Mouse (Mus musculus) layer of hippocampus, postnatal 36 days (tissue): ENCODE measurements around the gene Ptk6. TPM values are rescaled to one million over a fixed set of nuclear protein-coding genes. Genes with fewer than 3 reads are reported as not detected.

Source experiments
- DNase-seq, 2 experiments: peaks; one replicate each; pipeline ENCODE4 v3.0.0; 2022
- total RNA-seq, 2 experiments: library from RNA; stranded (reverse); gene quantifications; 2 replicates each; pipeline ENCODE4 v1.2.3; 2021

The Ptk6 gene
- under 1 TPM in 1 of 2 experiments, not detected in 1; 0.10 TPM for total RNA-seq

DNA sequence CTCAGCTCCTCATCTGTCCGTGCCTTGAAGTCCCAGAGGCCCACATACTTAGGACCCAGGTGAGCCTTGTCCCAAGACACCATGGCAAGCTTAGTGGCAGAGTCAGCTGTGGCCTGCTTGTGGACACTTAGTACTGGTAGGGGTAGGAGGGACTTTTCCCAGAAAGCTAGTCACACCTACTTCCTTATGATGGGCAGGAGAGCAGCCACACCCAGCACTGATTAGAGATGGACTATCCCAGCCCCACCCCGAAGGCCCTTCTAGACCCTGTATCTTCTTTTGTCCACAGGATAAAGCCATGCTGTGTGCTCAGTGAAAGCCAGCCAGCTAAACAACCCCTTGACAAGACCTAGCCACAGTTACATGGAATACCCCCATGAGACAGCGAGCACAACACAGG, at the start of gene Ptk6:
Gene Ptk6 (minus strand): TSS at position 368 of the 400 bp plus-strand sequence.
- no peak for DNase-seq

- DNase-seq, result no peak
Measured at GRCm38 (mm10) chr2:181251841-181252240, 49.3 kb upstream of the Ptk6 start.

GRCm38 (mm10) chr2:181249217-181249616, 46.6 kb upstream of the Ptk6 start:
- DNase-seq, result no peak

DNA sequence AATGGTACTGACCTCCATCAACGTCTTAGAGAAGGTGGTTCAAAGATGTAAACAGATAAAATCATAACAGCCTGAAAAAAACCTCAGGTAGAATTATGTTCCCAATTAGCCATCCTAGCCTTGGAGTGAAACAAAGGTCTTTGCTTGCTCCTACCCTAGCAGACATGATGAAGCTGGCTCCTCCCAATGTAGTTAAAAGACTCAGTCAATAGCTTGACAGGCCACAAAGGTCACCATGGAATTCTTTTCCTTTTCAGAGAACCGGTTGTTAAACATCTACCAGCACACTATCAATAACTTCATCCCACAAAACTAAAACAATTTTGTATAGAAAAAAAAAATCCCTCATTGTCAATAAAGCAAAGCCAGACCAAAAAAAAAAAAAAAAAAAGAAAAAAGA, 42.4 kb upstream of the Ptk6 start:
- no peak for DNase-seq

DNA sequence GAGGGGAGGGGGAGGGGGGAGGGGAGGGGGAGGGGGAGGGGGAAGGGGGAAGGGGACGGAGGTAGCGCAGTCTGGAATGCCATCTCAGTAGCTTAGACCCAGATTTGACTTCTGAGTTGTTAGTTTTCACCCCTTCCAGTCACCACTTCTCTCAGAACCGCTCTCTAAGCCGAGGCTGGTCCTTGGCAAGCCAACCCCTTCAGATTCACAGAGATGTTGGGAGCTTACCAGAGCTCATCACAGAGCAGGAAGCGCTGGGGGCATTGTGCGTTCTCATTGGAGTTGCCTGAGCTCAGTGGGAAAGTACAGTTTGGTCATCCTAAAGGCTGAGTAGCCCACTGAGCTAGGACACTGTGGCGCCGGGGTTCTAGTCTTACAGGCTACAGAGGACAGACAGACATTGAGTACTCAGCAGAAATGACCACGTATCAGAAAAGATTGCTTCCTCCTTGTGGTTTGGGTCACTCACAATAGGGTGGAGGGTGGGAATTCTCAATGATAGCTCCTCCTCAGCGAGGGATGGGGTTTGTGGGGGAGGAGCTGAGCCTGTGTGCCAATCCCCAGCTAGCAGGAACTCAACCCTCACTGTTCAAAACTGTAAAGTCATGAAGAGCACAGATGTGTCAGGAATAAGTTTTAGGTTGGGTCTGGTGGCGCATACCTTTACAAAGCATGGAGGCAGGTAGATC, 41.3 kb upstream of the Ptk6 start:
- DNase-seq, result no peak

DNA sequence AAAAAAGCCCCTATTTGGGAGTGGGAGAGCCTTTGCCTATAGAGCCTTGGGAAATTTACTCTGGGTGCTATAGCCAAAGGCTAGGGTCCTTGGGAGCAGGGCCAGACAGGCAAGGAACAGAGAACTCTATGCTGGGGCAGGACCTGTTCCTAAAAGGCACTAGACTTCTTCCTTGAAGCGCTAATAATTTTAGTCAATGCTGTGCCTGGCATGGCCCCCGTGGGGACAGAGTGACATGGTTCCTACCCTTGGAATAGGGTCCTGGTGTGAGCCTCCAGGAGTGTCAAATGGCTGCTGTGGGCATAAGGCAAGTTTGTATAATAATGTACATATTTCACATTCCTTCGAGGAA, 39.7 kb upstream of the Ptk6 start:
- no peak for DNase-seq

DNA sequence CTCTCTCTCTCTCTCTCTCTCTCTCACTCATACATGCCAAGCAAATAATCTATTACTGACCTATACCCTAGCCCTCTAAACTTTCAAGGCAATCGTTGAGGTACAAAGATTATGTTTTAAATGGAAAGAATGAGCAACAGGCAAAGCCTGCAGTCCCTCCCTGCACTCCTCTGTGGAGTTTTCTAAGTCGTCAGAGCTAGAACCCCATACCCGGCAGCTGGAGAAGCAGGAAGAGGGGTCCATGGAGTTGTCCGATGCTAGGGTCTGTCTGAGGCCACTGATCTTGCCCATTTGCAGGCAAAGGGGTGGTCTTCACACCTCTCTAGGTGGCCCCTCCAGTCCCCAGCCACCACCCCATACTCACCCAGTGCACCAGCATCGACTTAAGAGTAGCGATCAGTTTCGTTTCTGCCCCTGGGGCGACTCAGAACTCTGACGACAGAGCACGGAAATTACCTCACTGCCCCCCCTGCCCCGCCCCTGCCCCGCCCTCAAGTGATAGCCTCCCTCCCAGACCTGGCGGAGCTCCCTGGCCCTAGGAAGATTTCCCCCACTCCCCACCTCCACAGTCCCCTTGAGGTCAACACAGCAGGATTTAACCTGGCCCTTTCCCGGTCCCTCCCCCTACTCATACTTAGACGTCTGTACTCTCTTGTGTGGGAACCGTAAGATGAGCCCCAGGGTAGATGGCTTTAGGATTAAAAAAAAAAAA, 39.2 kb upstream of the Ptk6 start, which contains the start of gene Helz2:
Gene Helz2 (minus strand): TSS at position 426 of the 712 bp plus-strand sequence.
- no peak for DNase-seq

- no peak for DNase-seq
Measured at GRCm38 (mm10) chr2:181240806-181241440, 38.3 kb upstream of the Ptk6 start.

- no peak for DNase-seq
Measured at GRCm38 (mm10) chr2:181239261-181239660, 36.7 kb upstream of the Ptk6 start.

DNA sequence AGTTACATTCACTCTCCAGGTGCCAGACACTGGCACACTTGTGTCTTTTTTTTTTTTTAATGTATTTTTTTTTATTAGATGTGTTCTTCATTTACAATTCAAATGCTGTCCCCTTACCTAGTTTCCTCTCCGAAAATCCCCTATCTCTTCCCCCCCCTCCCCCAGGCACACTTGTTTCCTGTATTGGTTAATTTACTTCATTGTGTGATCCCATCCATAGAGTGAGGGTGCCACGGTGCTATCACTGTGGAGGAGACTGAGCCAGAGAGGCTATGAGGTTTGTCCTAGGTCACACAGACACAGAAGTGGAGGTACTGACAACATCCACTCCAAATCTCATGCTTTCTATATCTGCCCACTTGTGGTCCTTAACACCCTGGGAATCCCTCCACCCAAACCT, 36.3 kb upstream of the Ptk6 start:
- no peak for DNase-seq

- DNase-seq, result no peak
Measured at GRCm38 (mm10) chr2:181238091-181238610, 35.6 kb upstream of the Ptk6 start.

DNA sequence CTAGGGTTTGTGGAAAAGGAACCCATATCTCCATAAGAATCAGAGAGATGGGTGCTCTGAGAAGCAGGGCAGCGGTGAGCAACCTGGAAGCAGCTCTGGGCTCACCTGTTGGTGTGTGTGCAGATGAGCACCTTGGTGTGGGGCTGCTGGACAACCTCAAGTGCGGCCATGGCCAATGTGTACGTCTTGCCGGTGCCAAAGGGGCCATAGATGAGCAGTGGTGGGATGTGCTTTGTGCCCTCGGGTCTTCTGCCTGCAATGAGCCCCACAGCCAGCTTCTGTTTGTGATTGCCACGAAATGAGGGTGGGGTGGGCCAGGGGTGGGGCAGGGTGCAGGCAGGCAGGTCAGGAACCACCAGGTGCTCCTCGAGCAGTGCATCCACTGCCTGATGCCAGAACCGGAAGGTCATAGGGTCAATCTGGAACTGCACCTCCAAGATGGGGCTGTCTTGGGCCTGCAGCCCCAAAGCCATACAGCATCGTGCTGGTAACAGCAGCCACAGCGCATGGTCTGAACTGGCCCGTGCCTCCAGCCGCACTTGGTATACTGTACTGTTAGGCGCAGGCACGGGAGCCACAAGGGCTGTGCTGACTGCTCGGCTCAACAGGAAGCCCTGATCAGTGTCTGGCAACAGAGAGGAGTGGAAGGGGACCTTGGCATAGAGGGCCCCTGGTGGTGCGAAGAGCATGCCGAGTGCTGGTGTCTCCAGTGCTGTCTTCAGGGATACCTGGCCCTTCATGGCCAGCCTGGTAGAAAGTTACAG, 34.8 kb upstream of the Ptk6 start:
- DNase-seq, result no peak

DNA sequence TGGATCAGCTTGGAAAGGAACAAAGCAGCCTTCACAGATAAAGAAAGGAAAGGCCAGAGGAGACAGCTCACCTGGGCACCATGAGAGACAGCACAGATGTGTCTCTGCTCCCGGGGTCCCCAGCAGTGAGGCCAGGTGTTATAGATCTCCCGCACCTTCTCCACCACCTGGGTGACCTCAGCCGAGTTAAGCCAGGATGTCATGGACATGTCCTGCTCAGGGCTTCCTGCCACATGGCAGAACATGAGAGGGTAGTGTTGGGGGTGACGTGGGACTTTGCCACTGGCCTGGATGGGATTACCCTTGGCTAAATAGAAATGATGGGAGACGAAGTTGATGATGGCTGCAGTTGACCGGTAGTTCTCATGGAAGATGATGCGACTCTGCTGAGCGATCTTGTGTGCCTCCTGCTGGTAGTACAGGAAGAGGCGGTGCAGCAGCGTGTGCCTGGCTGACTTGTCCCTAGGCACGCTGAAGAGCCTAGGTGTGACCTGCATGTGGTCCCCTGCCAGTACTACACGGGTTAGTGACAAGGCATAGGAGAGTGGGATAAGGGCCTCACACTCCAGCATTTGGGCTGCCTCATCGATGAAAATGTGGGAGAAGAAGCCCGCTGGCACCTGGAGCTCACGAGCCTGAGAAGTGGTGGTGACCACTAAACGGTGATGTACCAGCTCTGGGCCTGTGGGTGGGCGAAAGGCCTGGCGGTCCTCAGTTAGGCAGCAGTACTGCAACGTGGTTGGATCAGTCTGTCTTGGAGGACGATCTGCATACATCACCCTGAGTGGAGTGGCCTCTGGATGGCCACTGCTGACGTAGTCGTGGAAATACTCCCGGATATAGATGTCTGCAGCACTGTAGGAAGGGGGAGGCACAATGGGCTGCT, 33.3 kb upstream of the Ptk6 start:
- DNase-seq, result no peak

GRCm38 (mm10) chr2:181234680-181235079, 32.1 kb upstream of the Ptk6 start:
- DNase-seq, result no peak

DNA sequence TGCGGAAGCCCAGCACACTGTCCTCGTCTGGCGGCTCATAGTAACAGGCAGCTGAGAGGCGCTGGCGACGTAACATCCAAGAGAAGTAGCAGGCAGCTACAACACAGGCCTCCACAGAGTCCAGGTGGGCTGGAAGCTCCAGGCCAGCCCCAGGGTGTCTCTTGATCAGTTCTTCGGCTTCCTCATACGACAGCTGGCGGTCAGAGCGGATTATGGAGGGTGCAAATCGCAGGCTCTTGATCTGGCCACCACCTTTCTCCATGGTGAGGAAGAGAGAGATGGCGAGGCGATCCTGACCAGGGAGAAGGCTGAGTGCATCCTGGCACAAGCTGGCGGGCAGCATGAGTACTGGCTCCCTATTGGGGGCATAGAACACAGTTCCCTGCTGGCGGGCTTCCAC, 30.9 kb upstream of the Ptk6 start:
- DNase-seq, result no peak

DNA sequence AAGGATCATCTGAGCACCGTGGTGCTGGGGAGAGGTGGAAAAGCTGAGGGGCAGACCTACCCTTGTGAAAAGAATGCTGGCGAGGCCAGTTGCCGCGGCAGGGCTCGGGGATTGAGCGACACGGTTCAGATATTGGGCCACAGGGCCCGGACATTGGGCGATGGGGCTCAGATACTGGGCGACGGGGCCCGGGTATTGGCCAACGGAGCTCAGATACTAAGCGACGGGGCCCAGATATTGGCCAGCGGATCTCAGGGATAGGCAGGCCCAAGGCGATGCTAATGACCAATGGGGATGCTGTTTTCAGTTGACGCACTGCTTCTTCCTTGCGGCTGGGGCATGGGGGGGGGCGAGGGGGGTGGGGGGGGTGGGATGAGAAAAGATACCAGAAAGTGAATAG, 28.6 kb upstream of the Ptk6 start:
- DNase-seq, result no peak

DNA sequence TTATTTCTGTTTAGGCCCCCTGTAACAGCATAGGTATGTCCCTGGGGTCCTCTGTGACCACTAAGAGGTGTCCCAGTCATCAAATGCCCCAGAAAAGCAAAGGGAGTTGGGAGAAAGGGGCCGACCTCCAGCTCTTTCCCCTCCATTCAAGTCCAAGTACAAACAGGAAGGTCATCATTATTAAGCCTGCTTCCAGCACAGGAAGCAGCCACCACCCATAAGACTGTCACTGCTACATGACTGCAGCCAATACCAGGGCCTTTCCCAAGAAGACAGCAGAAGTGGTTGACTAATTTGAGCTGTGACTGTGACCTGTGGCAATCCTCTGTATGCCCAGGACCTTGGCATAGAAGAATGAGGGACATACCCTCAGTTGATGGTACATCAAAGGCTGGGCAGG, 25.7 kb upstream of the Ptk6 start:
- DNase-seq, result no peak

GRCm38 (mm10) chr2:181227122-181227521, 24.5 kb upstream of the Ptk6 start:
- no peak for DNase-seq

DNA sequence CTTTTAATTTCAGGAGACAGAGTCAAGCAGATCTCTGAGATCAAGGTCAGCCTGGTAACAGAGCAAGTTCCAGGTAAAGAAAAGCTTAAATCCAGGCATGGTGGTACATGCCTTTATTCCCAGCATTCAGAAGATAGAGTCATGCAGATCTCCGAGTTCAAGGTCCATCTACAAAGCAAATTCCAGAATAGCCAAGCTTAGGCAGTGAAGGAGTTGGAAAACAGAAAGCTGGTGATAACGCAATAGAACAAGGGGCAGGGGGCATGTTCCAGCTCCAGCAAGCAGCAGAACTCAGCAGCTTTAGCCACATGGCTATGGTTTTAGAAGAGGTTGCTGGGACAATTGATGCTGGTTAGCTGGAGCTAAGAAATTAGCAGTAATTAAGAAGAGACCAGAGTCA, 22.4 kb upstream of the Ptk6 start:
- no peak for DNase-seq

GRCm38 (mm10) chr2:181220361-181220760, 17.8 kb upstream of the Ptk6 start:
- DNase-seq, result no peak

GRCm38 (mm10) chr2:181219538-181220216, 17.1 kb upstream of the Ptk6 start, which contains the start of gene Fndc11:
Fndc11 (plus strand) TSS chr2:181220013.
- DNase-seq, result peak; percentile 38 to 50
